Mouse (Mus musculus) midbrain, embryonic 12.5 days (tissue): ENCODE results near the gene Pgpep1. TPM values are rescaled to one million over a fixed set of nuclear protein-coding genes. Genes with fewer than 3 reads are reported as not detected.

Experiments used
- ATAC-seq: fragments of 200-750 bp; cut with Nextera tagmentation; 2 replicates; pipeline ENCODE4 v1.8.0; 2017; ENCODE audit warnings: low read depth, moderate TSS enrichment, moderate library complexity; ENCODE audit not compliant: low FRiP score
- H3K27ac ChIP-seq: fragments of 300-500 bp; sonication (generic); replicated peaks from 2 replicates; pipeline ENCODE4 v1.5.1; 2016; ENCODE audit warnings: mild to moderate bottlenecking
- H3K27me3 ChIP-seq: fragments of 300-500 bp; sonication (generic); 2 replicates; pipeline ENCODE4 v1.6.1; 2016; ENCODE audit warnings: mild to moderate bottlenecking
- H3K36me3 ChIP-seq: fragments of 300-500 bp; sonication (generic); 2 replicates; pipeline ENCODE4 v1.6.1; 2016
- H3K4me1 ChIP-seq: fragments of 300-500 bp; sonication (generic); 2 replicates; pipeline ENCODE4 v1.6.1; 2016
- H3K4me2 ChIP-seq: fragments of 300-500 bp; sonication (generic); replicated peaks from 2 replicates; pipeline ENCODE4 v1.6.1; 2016; ENCODE audit warnings: mild to moderate bottlenecking, moderate library complexity
- H3K4me3 ChIP-seq: fragments of 300-500 bp; sonication (generic); 2 replicates; pipeline ENCODE4 v1.5.1; 2016; ENCODE audit warnings: mild to moderate bottlenecking
- H3K9ac ChIP-seq: fragments of 300-500 bp; sonication (generic); replicated peaks from 2 replicates; pipeline ENCODE4 v1.6.1; 2016; ENCODE audit warnings: mild to moderate bottlenecking, moderate library complexity
- H3K9me3 ChIP-seq: fragments of 300-500 bp; sonication (generic); 2 replicates; pipeline ENCODE4 v1.6.1; 2016; ENCODE audit warnings: mild to moderate bottlenecking
- WGBS: fragments of 180-500 bp; shearing (Covaris S2); methylation state at CpG from one replicate; pipeline ENCODE4 v1.1.7; 2016; 5-methylcytosine and 5-hydroxymethylcytosine counted together
- polyA plus RNA-seq: library from polyadenylated mRNA; unstranded; fragments of >200 nt; fragmentation: Nextera tagmentation; extraction: Ambion mirVana; gene quantifications from 2 replicates; pipeline ENCODE4 v1.2.1, GENCODE M21; 2016

Pgpep1 gene
- polyA plus RNA-seq, 1 experiment from 2014 or later: 93.7 TPM

GRCm38 (mm10) chr8:70609849-70610795 lies 50.1 kb downstream of the Pgpep1 start:
- H3K4me1 ChIP-seq: peaks cover 53% of the 10 kb centered on the region
- WGBS: under 1% methylated on average over 39 of the region's 45 CpGs
- ATAC-seq: peak; percentile 57
- no peaks in the 10 kb centered on the region for H3K36me3 ChIP-seq
- no peaks in the 10 kb centered on the region for H3K9me3 ChIP-seq
- H3K4me3 ChIP-seq: peak overlapping the region; percentile 49
- peak overlapping the region; percentile 90 for H3K4me2 ChIP-seq
- peak overlapping the region; percentile 59 for H3K9ac ChIP-seq
- peak overlapping the region; percentile 93 for H3K27ac ChIP-seq
- H3K27me3 ChIP-seq: peaks cover 5% of the 10 kb centered on the region

- Histone ChIP-seq H3K36me3 (no peaks in the 10 kb centered on the region), H3K4me3 (peak overlapping the region; percentile 49), H3K27me3 (peaks cover 5% of the 10 kb centered on the region), H3K27ac (peak overlapping the region; percentile 93), H3K9me3 (no peaks in the 10 kb centered on the region), H3K4me1 (peaks cover 60% of the 10 kb centered on the region), H3K4me2 (peak overlapping the region; percentile 90), H3K9ac (peak overlapping the region; percentile 59)
- ATAC-seq: peak; percentile 61
- WGBS: 2% methylated on average over 38 of the region's 39 CpGs
Observed at GRCm38 (mm10) chr8:70609368-70609848, 50.8 kb downstream of the Pgpep1 start.

GRCm38 (mm10) chr8:70608749-70609367 lies 51.3 kb downstream of the Pgpep1 start, which contains the start of gene Ssbp4:
Gene Ssbp4, minus strand, starts transcription at chr8:70608872.
- peak within 1 kb of the TSS; percentile 87 for H3K9ac ChIP-seq
- H3K4me3 ChIP-seq: peak within 1 kb of the TSS; percentile 81
- H3K27me3 ChIP-seq: peaks cover 5% of the 10 kb centered on the region
- ATAC-seq: no peak; the same call in 1 of the 2 replicates
- H3K4me2 ChIP-seq: peak within 1 kb of the TSS; percentile 90
- no peaks in the 10 kb centered on the region for H3K36me3 ChIP-seq
- H3K27ac ChIP-seq: peak within 1 kb of the TSS; percentile 93
- WGBS: 5% methylated on average over 26 of the region's 26 CpGs
- H3K9me3 ChIP-seq: no peaks in the 10 kb centered on the region
- peaks cover 65% of the 10 kb centered on the region for H3K4me1 ChIP-seq

GRCm38 (mm10) chr8:70607898-70608748 lies 52.1 kb downstream of the Pgpep1 start:
- Histone ChIP-seq H3K4me1 (peaks cover 70% of the 10 kb centered on the region), H3K9ac (peak overlapping the region; percentile 87), H3K27ac (peak overlapping the region; percentile 93), H3K4me2 (peak overlapping the region; percentile 90), H3K36me3 (no peaks in the 10 kb centered on the region), H3K9me3 (no peaks in the 10 kb centered on the region), H3K27me3 (peaks cover 5% of the 10 kb centered on the region), H3K4me3 (peak overlapping the region; percentile 81)
- WGBS: 2% methylated on average over 82 of the region's 84 CpGs
- no peak for ATAC-seq

- H3K4me1 ChIP-seq: peaks cover 70% of the 10 kb centered on the region
- H3K9ac ChIP-seq: peak overlapping the region; percentile 87
- H3K27ac ChIP-seq: no peak overlapping the region
- H3K4me2 ChIP-seq: peak overlapping the region; percentile 90
- H3K9me3 ChIP-seq: no peaks in the 10 kb centered on the region
- ATAC-seq: no peak
- 26% methylated on average over 6 of the region's 6 CpGs for WGBS
- H3K4me3 ChIP-seq: peak overlapping the region; percentile 81
- H3K27me3 ChIP-seq: peaks cover 5% of the 10 kb centered on the region
- peaks cover 5% of the 10 kb centered on the region; the same call in 1 of the 2 replicates for H3K36me3 ChIP-seq
Observed at GRCm38 (mm10) chr8:70607603-70607897, 52.6 kb downstream of the Pgpep1 start.

GRCm38 (mm10) chr8:70606780-70607602 lies 53.2 kb downstream of the Pgpep1 start:
- H3K4me3 ChIP-seq: peak overlapping the region; percentile 81
- H3K36me3 ChIP-seq: peaks cover 10% of the 10 kb centered on the region; the same call in 1 of the 2 replicates
- no peak for ATAC-seq
- no peaks in the 10 kb centered on the region for H3K9me3 ChIP-seq
- H3K9ac ChIP-seq: peak overlapping the region; percentile 87
- H3K4me1 ChIP-seq: peaks cover 70% of the 10 kb centered on the region
- peaks cover 5% of the 10 kb centered on the region for H3K27me3 ChIP-seq
- H3K27ac ChIP-seq: 0 out of 2 replicates have a peak overlapping the region, but pooled peaks have one; percentile 1
- 70% methylated on average over 18 of the region's 18 CpGs for WGBS
- peak overlapping the region; percentile 90 for H3K4me2 ChIP-seq

- peak overlapping the region; percentile 90 for H3K4me2 ChIP-seq
- H3K27me3 ChIP-seq: peaks cover 2% of the 10 kb centered on the region
- no peak for ATAC-seq
- H3K36me3 ChIP-seq: peaks cover 14% of the 10 kb centered on the region; the same call in 1 of the 2 replicates
- no peak overlapping the region for H3K27ac ChIP-seq
- H3K4me3 ChIP-seq: 0 out of 2 replicates have a peak overlapping the region, but pooled peaks have one; percentile 81
- H3K4me1 ChIP-seq: peaks cover 72% of the 10 kb centered on the region
- no peaks in the 10 kb centered on the region for H3K9me3 ChIP-seq
- WGBS: 88% methylated on average over 9 of the region's 9 CpGs
- no peak overlapping the region for H3K9ac ChIP-seq
Observed at GRCm38 (mm10) chr8:70605871-70606779, 54.1 kb downstream of the Pgpep1 start.

- Histone ChIP-seq H3K4me3 (no peak overlapping the region), H3K27ac (no peak overlapping the region; the same call in none of the 2 replicates), H3K4me1 (peaks cover 73% of the 10 kb centered on the region), H3K4me2 (no peak overlapping the region), H3K9ac (no peak overlapping the region), H3K36me3 (peaks cover 14% of the 10 kb centered on the region; the same call in 1 of the 2 replicates), H3K9me3 (no peaks in the 10 kb centered on the region), H3K27me3 (peaks cover 6% of the 10 kb centered on the region; the same call in 1 of the 2 replicates)
- ATAC-seq: no peak
- 79% methylated on average over 7 of the region's 7 CpGs for WGBS
Observed at GRCm38 (mm10) chr8:70604558-70604957, 55.6 kb downstream of the Pgpep1 start.

- no peak for ATAC-seq
- Histone ChIP-seq H3K4me1 (peaks cover 76% of the 10 kb centered on the region), H3K27me3 (peaks cover 21% of the 10 kb centered on the region), H3K36me3 (peaks cover 14% of the 10 kb centered on the region; the same call in 1 of the 2 replicates), H3K4me2 (no peak overlapping the region), H3K4me3 (no peak overlapping the region), H3K9me3 (no peaks in the 10 kb centered on the region), H3K27ac (peak overlapping the region; percentile 97), H3K9ac (no peak overlapping the region)
- whole genome bisulfite sequencing: 92% methylated on average over 13 of the region's 13 CpGs
Observed at GRCm38 (mm10) chr8:70602139-70602811, 57.9 kb downstream of the Pgpep1 start.
